Mouse (Mus musculus): ENCODE data around the gene Pbx1.

- TF ChIP-seq CTCF (IDR thresholded peaks at IDR 0.05 in 2 of 3, conservative IDR thresholded peaks at IDR 0.05 in 1 of 3; ENCODE audit: control insufficient read depth in 1 of 3, insufficient read depth in 1 of 3, low read depth in 2 of 3, low read length in 3 of 3, poor library complexity in 1 of 3, severe bottlenecking in 1 of 3) (no peak), SIN3A (IDR thresholded peaks at IDR 0.05; ENCODE audit: low read length) (no peak), ZKSCAN1 (IDR thresholded peaks at IDR 0.05; ENCODE audit: low read depth, low read length) (no peak), USF2 (IDR thresholded peaks at IDR 0.05; ENCODE audit: borderline replicate concordance in 1 of 2, insufficient read depth in 1 of 2, low read depth in 1 of 2, low read length in 2 of 2) (no peak), POLR2A (IDR thresholded peaks at IDR 0.05; ENCODE audit: control insufficient read depth in 1 of 2, insufficient read depth in 1 of 2, low read depth in 1 of 2, low read length in 2 of 2, poor library complexity in 1 of 2) (no peak), TBP (IDR thresholded peaks at IDR 0.05; ENCODE audit: low read depth, low read length) (no peak)
Measured at GRCm38 (mm10) chr1:168093044-168093443, 339.0 kb downstream of the Pbx1 start.

All from MEL (cell line).